Mouse (Mus musculus) neural tube, embryonic 12.5 days (tissue): ENCODE results near the gene Arid1a. TPM values are rescaled to one million over a fixed set of nuclear protein-coding genes. Genes with fewer than 3 reads are reported as not detected.

Experiments used
- ATAC-seq: fragments of 200-750 bp; cut with Nextera tagmentation; 2 replicates; pipeline ENCODE4 v1.8.0; 2017; ENCODE audit warnings: low read depth, mild to moderate bottlenecking, moderate TSS enrichment, moderate library complexity; ENCODE audit not compliant: low FRiP score
- H3K27ac ChIP-seq: fragments of 300-500 bp; sonication (generic); 2 replicates; pipeline ENCODE4 v1.5.1; 2016
- H3K27me3 ChIP-seq: fragments of 300-500 bp; sonication (generic); replicated peaks from 2 replicates; pipeline ENCODE4 v1.6.1; 2016; ENCODE audit warnings: mild to moderate bottlenecking
- H3K36me3 ChIP-seq: fragments of 300-500 bp; sonication (generic); 2 replicates; pipeline ENCODE4 v1.6.1; 2016; ENCODE audit warnings: mild to moderate bottlenecking
- H3K4me1 ChIP-seq: fragments of 300-500 bp; sonication (generic); 2 replicates; pipeline ENCODE4 v1.6.1; 2016
- H3K4me2 ChIP-seq: fragments of 300-500 bp; sonication (generic); replicated peaks from 2 replicates; pipeline ENCODE4 v1.6.1; 2016; ENCODE audit warnings: mild to moderate bottlenecking
- H3K4me3 ChIP-seq: fragments of 300-500 bp; sonication (generic); 2 replicates; pipeline ENCODE4 v1.5.1; 2016
- H3K9ac ChIP-seq: fragments of 300-500 bp; sonication (generic); 2 replicates; pipeline ENCODE4 v1.6.1; 2016; ENCODE audit warnings: mild to moderate bottlenecking
- H3K9me3 ChIP-seq: fragments of 300-500 bp; sonication (generic); 2 replicates; pipeline ENCODE4 v1.6.1; 2016; ENCODE audit warnings: mild to moderate bottlenecking
- WGBS: fragments of 180-500 bp; shearing (Covaris S2); methylation state at CpG from one replicate; pipeline ENCODE4 v1.1.7; 2016; 5-methylcytosine and 5-hydroxymethylcytosine counted together
- polyA plus RNA-seq: library from polyadenylated mRNA; unstranded; fragments of >200 nt; fragmentation: Nextera tagmentation; extraction: Ambion mirVana; gene quantifications from 2 replicates; pipeline ENCODE4 v1.2.1, GENCODE M21; 2016

Gene Arid1a
- polyA plus RNA-seq, 1 experiment from 2014 or later = 41.0 TPM

DNA sequence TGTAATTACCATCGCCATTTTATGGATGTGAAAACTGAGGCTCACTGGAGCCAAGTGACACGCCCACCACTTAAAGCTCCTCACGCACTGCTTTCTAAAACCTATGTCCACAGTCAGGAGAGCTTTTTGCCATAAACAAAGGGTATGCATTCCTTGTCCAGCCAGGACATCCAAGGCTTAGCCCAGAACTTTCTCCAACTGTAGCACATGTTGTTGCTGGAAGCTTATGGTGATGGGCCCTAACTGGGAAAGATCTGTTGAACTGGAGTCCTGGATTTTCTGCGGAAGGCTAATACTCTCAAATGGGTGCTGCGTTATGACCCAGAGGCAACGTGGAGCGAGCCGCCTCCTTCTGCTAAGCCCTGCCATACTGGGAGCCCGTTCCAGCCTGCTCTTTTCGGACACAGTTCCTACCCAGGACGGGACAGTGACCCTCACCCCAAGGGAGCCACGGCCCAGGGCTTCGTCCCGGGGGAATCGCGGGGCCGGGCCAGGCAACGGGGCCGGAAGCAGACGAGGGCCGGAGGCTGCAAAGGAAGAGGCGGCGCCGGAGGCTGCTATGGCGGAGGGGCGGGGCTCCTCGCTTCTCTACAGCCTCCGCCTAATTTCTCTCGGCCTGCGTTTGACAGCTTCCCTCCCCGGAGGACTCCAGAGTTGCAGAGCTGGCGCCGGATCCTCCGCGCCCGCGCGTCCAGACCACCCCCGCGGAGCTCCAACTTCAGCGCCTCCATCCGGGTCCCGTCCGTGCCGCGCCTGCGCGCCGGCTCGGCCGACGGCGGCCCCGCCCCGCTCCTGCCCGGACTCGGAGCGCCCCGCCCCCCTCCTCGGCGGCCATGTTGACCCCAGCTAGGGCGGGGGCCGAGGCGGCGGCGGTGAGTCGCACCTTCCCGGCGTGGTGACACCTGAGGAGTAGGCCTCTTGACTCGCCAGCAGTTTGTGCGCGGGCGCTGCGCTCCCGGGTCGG is 84.4 kb downstream of the Arid1a start, which contains the start of gene Pigv:
TSS of gene Pigv (minus strand) at position 767 of the 964 bp plus-strand sequence.
- Histone ChIP-seq H3K27me3 (no peaks in the 10 kb centered on the region), H3K36me3 (no peaks in the 10 kb centered on the region; the same call in 1 of the 2 replicates), H3K9ac (peak within 1 kb of the TSS; percentile 82), H3K4me3 (peak within 1 kb of the TSS; percentile 77), H3K4me2 (peak within 1 kb of the TSS; percentile 65), H3K9me3 (no peaks in the 10 kb centered on the region), H3K27ac (peak within 1 kb of the TSS; percentile 89), H3K4me1 (peaks cover 54% of the 10 kb centered on the region)
- under 1% methylated on average over 75 of the region's 76 CpGs for WGBS
- ATAC-seq = peak; percentile 89

DNA sequence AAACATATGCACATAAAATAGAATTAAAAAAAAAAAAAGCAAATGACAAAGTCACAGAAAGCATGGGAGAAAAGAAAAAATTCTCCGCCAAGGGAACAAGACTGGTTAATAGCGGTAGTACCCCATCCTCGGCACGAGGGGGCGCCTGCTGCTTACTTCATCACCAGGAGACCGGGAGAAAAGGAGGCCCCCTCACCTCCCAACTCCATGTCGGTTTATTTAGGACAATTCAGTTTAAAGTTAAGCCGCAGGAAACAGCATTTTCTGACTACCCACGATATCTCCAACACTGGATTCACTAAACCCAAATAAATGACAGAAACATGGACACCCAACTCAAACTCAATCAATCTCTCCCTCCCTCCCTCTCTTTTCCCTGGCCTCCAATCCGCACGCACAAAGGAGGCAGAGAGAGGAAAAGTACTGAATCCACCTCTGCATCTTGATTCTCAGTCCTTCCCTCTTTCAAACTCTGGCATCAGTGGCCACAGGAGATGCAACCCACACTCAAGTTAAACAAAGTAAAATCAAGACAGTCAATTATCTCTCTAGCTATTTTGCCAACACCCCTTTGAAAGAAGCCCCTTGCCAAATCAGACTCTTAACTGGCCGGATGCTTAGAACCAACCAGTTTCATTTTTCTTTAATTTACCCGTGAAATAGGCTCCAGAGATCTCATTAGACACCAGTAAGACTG is 85.2 kb downstream of the Arid1a start:
- Histone ChIP-seq H3K36me3 (peaks cover 3% of the 10 kb centered on the region; the same call in 1 of the 2 replicates), H3K4me2 (peak overlapping the region; percentile 65), H3K27me3 (no peaks in the 10 kb centered on the region), H3K9me3 (no peaks in the 10 kb centered on the region), H3K4me1 (peaks cover 47% of the 10 kb centered on the region), H3K4me3 (peak overlapping the region; percentile 77), H3K27ac (peak overlapping the region; percentile 89; the same call in 1 of the 2 replicates), H3K9ac (peak overlapping the region; percentile 82)
- no peak for ATAC-seq
- 3% methylated on average over 13 of the region's 13 CpGs for WGBS

DNA sequence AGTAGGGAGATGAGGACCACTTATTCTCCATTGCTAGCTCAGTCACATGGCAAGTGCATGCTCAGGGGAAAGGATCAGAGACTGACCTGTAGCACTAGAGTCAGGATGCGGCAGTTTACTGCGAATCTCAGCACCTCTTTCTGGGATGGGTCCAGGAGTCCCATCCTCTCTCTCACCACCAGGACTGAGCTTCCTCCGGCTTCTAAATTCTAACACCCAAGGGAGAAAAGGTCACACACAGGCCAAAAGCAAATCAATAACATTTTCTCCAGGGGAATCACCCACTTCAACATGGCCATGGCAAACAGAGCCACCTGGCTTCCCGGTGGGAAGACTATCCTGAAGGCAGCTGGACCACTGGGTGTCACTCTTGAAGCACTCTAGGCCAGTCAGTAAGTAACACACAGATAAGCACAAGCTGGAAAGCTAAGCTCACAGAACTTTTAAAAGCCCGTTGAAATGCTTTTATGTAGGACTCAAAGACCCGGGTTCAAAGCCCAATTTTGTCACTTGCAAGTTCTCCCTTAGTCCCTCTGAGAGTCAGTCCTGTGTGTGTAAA is 86.8 kb downstream of the Arid1a start:
- ATAC-seq = no peak
- no peak overlapping the region; the same call in 1 of the 2 replicates for H3K4me2 ChIP-seq
- no peak overlapping the region for H3K9ac ChIP-seq
- H3K4me1 ChIP-seq = peaks cover 32% of the 10 kb centered on the region
- no peak overlapping the region for H3K4me3 ChIP-seq
- H3K9me3 ChIP-seq = no peaks in the 10 kb centered on the region
- H3K27me3 ChIP-seq = no peaks in the 10 kb centered on the region
- H3K27ac ChIP-seq = no peak overlapping the region
- peaks cover 8% of the 10 kb centered on the region for H3K36me3 ChIP-seq
- 73% methylated on average over 6 of the region's 6 CpGs for WGBS

DNA sequence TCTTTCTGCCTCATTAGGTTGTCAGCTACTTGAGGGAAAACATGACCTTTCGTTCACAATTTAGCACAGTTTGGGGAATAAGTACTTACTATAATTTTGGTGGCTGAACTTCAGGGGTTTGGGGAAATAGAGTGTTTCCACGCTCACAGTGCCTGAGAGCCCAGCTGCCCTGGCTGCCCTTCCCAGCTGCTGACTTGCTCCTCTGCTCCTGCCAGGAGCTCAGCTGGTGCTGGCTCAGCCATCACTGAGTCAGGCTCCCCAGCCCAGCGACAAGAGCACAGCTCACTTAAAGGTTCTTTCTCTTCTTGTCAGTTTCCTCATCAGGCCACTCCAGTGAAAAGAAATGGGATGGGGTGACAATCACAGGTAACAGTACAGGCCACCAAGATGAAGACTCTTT is 88.0 kb downstream of the Arid1a start:
- WGBS = 71% methylated on average over 3 of the region's 3 CpGs
- no peak overlapping the region for H3K4me2 ChIP-seq
- no peak overlapping the region for H3K4me3 ChIP-seq
- H3K4me1 ChIP-seq = peaks cover 22% of the 10 kb centered on the region
- no peaks in the 10 kb centered on the region for H3K9me3 ChIP-seq
- peaks cover 11% of the 10 kb centered on the region for H3K36me3 ChIP-seq
- no peak overlapping the region for H3K27ac ChIP-seq
- no peaks in the 10 kb centered on the region for H3K27me3 ChIP-seq
- ATAC-seq = no peak
- no peak overlapping the region for H3K9ac ChIP-seq

DNA sequence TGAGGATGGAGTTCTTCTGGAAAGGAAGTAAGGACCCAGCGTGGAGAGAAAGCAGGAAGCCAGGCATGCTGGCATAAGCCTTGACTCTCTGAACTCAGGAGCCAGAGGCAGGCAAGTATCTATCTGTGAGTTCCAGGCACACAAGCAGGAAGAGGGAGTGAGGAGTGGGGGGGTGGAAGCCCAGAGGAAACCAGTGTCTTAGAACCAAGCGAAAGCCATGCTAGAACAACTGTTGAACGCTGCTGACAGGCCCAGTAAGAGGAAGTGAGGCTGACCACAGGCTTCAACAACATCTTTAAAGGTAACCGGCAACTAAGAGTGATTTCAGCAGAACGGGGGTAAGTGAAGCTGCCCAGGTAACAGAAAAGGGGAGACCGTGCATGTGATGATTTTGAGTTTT is 90.4 kb downstream of the Arid1a start:
- ATAC-seq = no peak
- H3K9me3 ChIP-seq = no peaks in the 10 kb centered on the region
- no peak overlapping the region for H3K4me2 ChIP-seq
- no peak overlapping the region for H3K27ac ChIP-seq
- H3K4me1 ChIP-seq = peaks cover 15% of the 10 kb centered on the region
- no peak overlapping the region for H3K9ac ChIP-seq
- peaks cover 11% of the 10 kb centered on the region for H3K36me3 ChIP-seq
- no peaks in the 10 kb centered on the region for H3K27me3 ChIP-seq
- H3K4me3 ChIP-seq = no peak overlapping the region
- 85% methylated on average over 6 of the region's 6 CpGs for WGBS

DNA sequence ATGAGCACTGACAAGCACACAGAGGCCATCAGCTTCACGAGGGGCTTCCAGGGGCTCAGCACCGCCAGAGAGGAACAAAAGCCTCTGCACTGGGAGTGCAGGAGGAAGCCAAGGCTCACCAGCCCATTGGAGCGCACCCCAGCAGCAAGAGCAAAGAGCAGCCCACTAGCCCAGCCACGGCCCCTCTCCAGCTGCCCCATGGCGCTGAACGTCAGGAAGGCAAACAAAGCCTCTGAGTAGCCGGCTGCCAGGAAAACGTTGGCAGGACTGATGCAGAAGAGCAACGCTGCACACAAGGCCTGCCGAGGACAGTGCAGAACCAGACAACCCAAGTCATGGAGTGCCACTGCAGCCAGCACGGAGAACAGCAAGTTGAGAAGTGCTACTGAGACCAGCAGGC is 91.5 kb downstream of the Arid1a start:
- no peak for ATAC-seq
- Histone ChIP-seq H3K4me2 (no peak overlapping the region), H3K27me3 (no peaks in the 10 kb centered on the region), H3K9ac (no peak overlapping the region), H3K4me3 (no peak overlapping the region), H3K4me1 (peaks cover 18% of the 10 kb centered on the region), H3K27ac (no peak overlapping the region), H3K9me3 (no peaks in the 10 kb centered on the region), H3K36me3 (peaks cover 14% of the 10 kb centered on the region)
- WGBS = 65% methylated on average over 11 of the region's 11 CpGs

DNA sequence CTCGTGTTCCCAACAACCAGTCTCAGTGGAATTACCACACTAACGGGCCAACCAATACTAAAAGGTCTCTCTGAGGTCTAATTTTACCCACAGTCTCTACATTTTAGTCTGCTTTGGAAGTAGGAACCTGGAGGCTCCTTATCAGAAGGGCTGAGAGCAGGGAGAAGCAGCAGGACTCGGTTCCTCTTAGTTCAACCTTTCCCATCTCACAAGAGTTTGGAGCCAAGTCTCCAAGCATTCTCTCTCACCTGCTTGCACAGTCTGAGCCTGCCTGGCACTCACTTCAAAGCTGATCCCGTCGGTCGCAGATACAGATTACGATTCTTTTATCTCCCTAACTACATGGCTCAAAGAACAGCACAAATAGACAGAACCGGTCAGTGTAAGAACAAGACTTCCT is 93.6 kb downstream of the Arid1a start:
- H3K4me2 ChIP-seq = no peak overlapping the region
- H3K4me3 ChIP-seq = no peak overlapping the region
- no peak overlapping the region for H3K27ac ChIP-seq
- H3K4me1 ChIP-seq = peaks cover 22% of the 10 kb centered on the region
- H3K27me3 ChIP-seq = no peaks in the 10 kb centered on the region
- H3K36me3 ChIP-seq = peaks cover 14% of the 10 kb centered on the region
- no peak for ATAC-seq
- H3K9ac ChIP-seq = no peak overlapping the region
- H3K9me3 ChIP-seq = no peaks in the 10 kb centered on the region
- WGBS = 91% methylated on average over 8 of the region's 8 CpGs

DNA sequence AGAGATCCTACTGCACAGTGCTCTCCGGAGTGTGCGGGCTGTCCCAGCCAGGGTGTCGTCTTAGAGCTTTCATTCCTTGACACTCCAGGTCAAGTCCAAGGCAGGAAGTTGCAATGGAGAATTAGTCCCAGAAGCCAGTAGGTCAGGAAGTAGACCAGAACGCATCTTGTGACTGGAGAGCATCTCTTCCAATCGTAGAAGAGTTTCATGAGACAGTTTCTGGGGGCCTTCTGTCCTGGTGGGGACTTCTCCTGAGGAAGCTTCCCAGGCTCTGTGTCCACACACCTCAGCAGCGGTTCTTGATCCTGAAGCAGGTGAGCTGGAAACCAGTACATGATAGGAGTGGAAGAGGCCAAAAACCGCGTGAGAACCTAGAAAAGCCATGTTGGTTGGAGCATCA is 94.1 kb downstream of the Arid1a start:
- H3K36me3 ChIP-seq = peaks cover 14% of the 10 kb centered on the region
- H3K27ac ChIP-seq = no peak overlapping the region
- ATAC-seq = no peak
- no peaks in the 10 kb centered on the region for H3K27me3 ChIP-seq
- no peak overlapping the region for H3K4me3 ChIP-seq
- H3K9me3 ChIP-seq = no peaks in the 10 kb centered on the region
- H3K4me1 ChIP-seq = peaks cover 22% of the 10 kb centered on the region
- H3K9ac ChIP-seq = no peak overlapping the region
- no peak overlapping the region for H3K4me2 ChIP-seq
- WGBS = 94% methylated on average over 8 of the region's 8 CpGs

DNA sequence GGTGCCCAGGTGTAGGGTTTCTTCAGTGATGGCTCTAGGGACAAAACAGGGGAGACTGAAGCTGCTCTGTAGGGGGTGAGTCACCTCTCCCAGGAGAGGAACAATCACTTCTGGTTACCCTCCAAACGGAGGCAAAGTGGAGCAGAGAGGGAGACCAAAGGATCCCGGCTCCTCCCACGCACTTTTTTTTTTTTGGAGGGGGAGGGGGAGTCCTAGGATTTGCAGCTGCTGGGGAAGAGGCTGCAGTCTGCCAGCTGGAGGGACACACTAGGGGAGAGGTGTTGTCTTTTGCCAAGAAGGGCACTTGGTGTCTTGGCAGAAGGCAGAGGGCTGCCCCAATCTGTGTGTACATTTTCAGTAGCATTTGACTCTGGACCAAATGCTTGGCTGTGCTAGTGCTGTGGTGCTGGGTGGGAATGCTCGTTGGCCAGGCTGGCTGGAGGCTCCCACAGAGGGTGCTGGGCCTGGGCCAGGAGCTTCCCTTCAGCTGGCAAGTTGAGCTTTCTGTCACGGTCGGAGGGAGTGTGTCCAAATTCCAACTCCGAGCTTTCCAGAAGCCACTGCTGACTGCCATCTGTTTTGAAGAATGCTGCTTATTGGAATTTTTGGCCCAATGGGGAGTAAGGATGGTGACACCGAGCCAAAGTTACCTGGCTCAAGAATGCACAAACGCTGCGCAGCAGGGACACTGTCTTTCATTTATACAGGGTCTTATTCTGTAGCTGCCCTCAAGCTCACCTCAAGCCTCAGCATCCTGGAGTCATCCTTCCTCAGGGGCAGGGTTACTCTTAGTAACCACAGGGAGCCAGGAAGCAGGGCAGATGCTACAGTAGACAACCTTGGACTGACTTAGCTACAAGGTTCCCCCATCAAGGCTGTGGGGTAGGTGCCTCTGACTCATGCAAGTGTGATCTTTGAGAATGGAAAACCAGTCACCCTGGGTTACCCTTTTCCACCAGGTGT is 96.1 kb downstream of the Arid1a start:
- peaks cover 22% of the 10 kb centered on the region for H3K4me1 ChIP-seq

DNA sequence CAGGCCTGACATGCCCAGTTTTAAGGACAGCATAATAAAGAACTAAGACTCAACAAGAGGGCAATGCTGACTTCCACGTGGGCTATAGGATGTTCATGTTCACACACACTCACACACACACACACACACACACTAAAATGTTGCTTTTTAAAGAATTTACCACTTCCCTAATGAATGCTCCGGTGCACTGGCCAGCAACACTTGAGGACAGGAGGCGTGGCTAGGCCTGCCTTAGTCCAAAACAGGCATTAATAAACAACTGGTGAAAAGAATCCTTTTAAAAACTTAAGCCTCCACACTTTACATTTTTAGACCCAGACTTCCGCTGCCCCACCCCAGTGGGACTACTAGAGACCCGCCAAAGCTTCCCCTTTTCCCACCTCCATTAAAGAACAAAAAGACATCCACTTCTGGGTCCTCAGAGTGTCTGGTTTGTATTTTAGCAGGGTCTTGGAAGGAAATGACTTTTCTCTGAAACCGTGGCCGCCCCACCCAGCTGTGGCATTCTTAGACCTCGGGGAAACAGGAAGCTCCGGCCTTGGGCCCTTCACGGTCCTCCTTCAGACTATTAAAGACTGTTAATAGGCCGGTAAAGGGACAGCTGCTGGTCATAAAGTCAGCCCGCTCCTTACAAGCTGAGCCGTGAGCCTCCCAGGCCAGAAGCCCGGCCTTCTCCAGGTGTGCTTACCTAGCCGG is 96.9 kb downstream of the Arid1a start:
- Histone ChIP-seq H3K4me2 (peak overlapping the region; percentile 33), H3K36me3 (peaks cover 6% of the 10 kb centered on the region; the same call in 1 of the 2 replicates), H3K27me3 (no peaks in the 10 kb centered on the region), H3K4me3 (no peak overlapping the region), H3K4me1 (peaks cover 22% of the 10 kb centered on the region), H3K9me3 (no peaks in the 10 kb centered on the region), H3K27ac (no peak overlapping the region), H3K9ac (0 out of 2 replicates have a peak overlapping the region, but pooled peaks have one; percentile 27)
- WGBS = 9% methylated on average over 15 of the region's 15 CpGs
- ATAC-seq = no peak

More for the DNA sequence above, 96.1 kb downstream of the Arid1a start:
- H3K9me3 ChIP-seq = no peaks in the 10 kb centered on the region
- H3K27ac ChIP-seq = no peak overlapping the region
- peak overlapping the region; percentile 33 for H3K4me2 ChIP-seq
- no peaks in the 10 kb centered on the region for H3K27me3 ChIP-seq
- H3K9ac ChIP-seq = 0 out of 2 replicates have a peak overlapping the region, but pooled peaks have one; percentile 27
- H3K36me3 ChIP-seq = peaks cover 11% of the 10 kb centered on the region
- 0 out of 2 replicates have a peak, but pooled peaks have one; percentile 29 for ATAC-seq
- WGBS = 12% methylated on average over 10 of the region's 10 CpGs
- no peak overlapping the region for H3K4me3 ChIP-seq

DNA sequence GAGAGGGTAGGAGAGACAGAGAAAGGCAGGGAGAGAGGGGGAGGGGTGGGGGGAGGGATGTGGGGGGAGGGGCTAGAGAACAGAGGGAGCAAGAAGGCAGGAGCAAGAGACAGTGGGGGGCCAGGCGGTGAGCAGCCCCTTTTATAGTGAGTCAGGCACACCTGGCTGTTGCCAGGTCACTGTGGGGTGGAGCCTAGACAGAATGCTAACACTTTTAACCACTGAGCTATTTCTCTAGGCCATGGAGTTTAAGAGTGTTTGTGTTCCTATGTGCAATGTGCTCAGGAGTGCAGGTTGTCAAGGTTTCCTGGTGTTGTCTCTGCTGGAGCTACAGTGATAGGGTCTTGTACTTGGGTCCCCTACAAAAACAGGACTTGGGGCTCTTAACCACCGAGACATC is 97.8 kb downstream of the Arid1a start:
- 35% methylated on average over 2 of the region's 2 CpGs for whole genome bisulfite sequencing
- no peak overlapping the region for H3K27ac ChIP-seq
- no peak for ATAC-seq
- peaks cover 22% of the 10 kb centered on the region for H3K4me1 ChIP-seq
- no peak overlapping the region for H3K9ac ChIP-seq
- H3K27me3 ChIP-seq = no peaks in the 10 kb centered on the region
- no peak overlapping the region for H3K4me3 ChIP-seq
- 0 out of 2 replicates have a peak, but pooled peaks cover 3% of the 10 kb centered on the region for H3K36me3 ChIP-seq
- H3K4me2 ChIP-seq = no peak overlapping the region
- no peaks in the 10 kb centered on the region for H3K9me3 ChIP-seq
